In the genomic region with DNA sequence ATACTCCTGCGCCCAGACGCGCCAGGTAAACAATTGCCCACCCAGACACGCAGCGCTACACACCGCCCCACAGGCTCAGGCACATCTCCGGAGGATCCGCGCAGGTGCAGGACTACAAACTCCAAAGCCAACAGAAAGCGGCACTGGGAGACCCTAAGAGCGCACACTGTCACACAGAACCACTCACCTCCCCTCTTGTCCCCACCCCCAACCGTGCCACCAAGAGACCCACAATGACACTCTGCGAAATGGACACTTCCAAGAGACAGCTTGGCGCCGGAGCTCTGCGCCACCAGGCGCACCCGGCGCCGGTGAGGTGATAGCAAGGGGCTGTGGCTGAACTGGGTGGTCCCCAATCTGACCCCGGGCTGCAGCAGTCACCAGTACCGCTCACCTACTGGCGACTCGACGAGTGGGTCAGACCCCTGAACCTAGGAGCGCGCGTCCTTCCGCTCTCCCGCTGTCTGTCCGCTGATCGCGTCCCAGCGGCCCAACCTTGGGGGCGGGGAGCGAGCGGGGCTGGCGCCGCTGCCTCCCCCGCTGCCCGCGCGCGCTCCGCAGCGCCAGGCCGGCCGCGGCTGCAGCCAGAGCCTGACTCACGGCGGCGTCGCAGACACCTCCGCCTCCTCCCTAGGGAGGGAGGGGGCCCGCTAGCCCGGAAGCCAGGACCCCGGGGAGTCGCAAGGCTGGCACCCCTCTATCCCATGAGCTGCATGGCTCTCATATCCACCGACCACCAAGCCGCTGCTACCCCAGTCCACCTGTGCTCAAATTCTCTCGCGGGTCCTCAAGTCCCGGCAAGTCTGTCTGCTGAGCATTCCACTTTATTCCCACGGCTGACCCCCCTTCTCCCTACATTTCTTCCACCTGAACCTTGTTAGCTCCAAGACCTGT, we compare ENCODE assay signal across 8 mouse cellular contexts. TPM values are rescaled to one million over a fixed set of nuclear protein-coding genes. Genes with fewer than 3 reads are reported as not detected.
DNase-seq lines count a peak whose midpoint lies in the region; ATAC-seq and TF ChIP-seq lines count a peak whose summit lies in the region.

No protein-coding gene starts in this region.

- 1% methylated on average over 64 of the region's 64 CpGs for WGBS in heart, embryonic 15.5 days
- 3% methylated on average over 64 of the region's 64 CpGs for WGBS in liver, embryonic 11.5 days
- 2% methylated on average over 62 of the region's 64 CpGs for WGBS in neural tube, embryonic 12.5 days

- peak overlapping the region; percentile 72 for H3ac ChIP-seq in C2C12 (ENCODE audit: control insufficient read depth, insufficient read length, low read depth)

- peak; percentile 44 for ATAC-seq in heart, embryonic 15.5 days (replicated peaks; ENCODE audit: insufficient number of reproducible peaks, insufficient read depth, low FRiP score, low read depth)
- ATAC-seq in liver, embryonic 11.5 days (replicated peaks; ENCODE audit: low FRiP score) = no peak
- ATAC-seq in neural tube, embryonic 12.5 days (ENCODE audit: low FRiP score, low read depth) = no peak

- H3K4me1 ChIP-seq in heart, embryonic 15.5 days (replicated peaks) = peaks cover 39% of the 10 kb centered on the region
- peaks cover 16% of the 10 kb centered on the region for H3K4me1 ChIP-seq in liver, embryonic 11.5 days (replicated peaks; ENCODE audit: control insufficient read depth, insufficient read depth, low read length)
- H3K4me1 ChIP-seq in neural tube, embryonic 12.5 days = 0 out of 2 replicates have a peak, but pooled peaks cover 10% of the 10 kb centered on the region

- no peaks in the 10 kb centered on the region for H3K79me3 ChIP-seq in C2C12 (ENCODE audit: low read depth)

- H3K4me3 ChIP-seq in C2C12 (ENCODE audit: insufficient read depth, poor library complexity, severe bottlenecking) = peak overlapping the region; percentile 11
- peak overlapping the region; percentile 60 for H3K4me3 ChIP-seq in heart, embryonic 15.5 days
- peak overlapping the region; percentile 53 for H3K4me3 ChIP-seq in liver, embryonic 11.5 days (ENCODE audit: low read depth, low read length)
- peak overlapping the region; percentile 30 for H3K4me3 ChIP-seq in neural tube, embryonic 12.5 days

- peaks cover 11% of the 10 kb centered on the region for H3K36me3 ChIP-seq in C2C12 (ENCODE audit: control insufficient read depth, insufficient read depth)
- H3K36me3 ChIP-seq in heart, embryonic 15.5 days = peaks cover 13% of the 10 kb centered on the region
- peaks cover 10% of the 10 kb centered on the region for H3K36me3 ChIP-seq in liver, embryonic 11.5 days (ENCODE audit: control insufficient read depth, insufficient read depth, low read length)
- H3K36me3 ChIP-seq in neural tube, embryonic 12.5 days = peaks cover 23% of the 10 kb centered on the region

- no peak for TF ChIP-seq CTCF in C2C12 (IDR thresholded peaks at IDR 0.05; ENCODE audit: control insufficient read depth, insufficient read depth, insufficient read length)

- no peaks in the 10 kb centered on the region for H3K9me3 ChIP-seq in heart, embryonic 15.5 days (replicated peaks)
- no peaks in the 10 kb centered on the region for H3K9me3 ChIP-seq in liver, embryonic 11.5 days (ENCODE audit: control insufficient read depth, low read length)
- no peaks in the 10 kb centered on the region for H3K9me3 ChIP-seq in neural tube, embryonic 12.5 days

- H3K9ac ChIP-seq in heart, embryonic 15.5 days = peak overlapping the region; percentile 57
- peak overlapping the region; percentile 48 for H3K9ac ChIP-seq in liver, embryonic 11.5 days (ENCODE audit: low read depth, low read length)
- 0 out of 2 replicates have a peak overlapping the region, but pooled peaks have one; percentile 17 for H3K9ac ChIP-seq in neural tube, embryonic 12.5 days

- peak overlapping the region; percentile 97 for H3K4me2 ChIP-seq in heart, embryonic 15.5 days
- peak overlapping the region; percentile 86 for H3K4me2 ChIP-seq in liver, embryonic 11.5 days
- H3K4me2 ChIP-seq in neural tube, embryonic 12.5 days (replicated peaks) = peak overlapping the region; percentile 61

- no peak overlapping the region for H3K27ac ChIP-seq in heart, embryonic 15.5 days
- H3K27ac ChIP-seq in liver, embryonic 11.5 days (ENCODE audit: low read depth, low read length) = no peak overlapping the region
- H3K27ac ChIP-seq in neural tube, embryonic 12.5 days = no peak overlapping the region

- DNase-seq in embryo, embryonic 10 days (ENCODE audit: low spot score) = peak; percentile 13
- no peak for DNase-seq in embryo, embryonic 10.5 days (ENCODE audit: low spot score)
- peak; percentile 64 for DNase-seq in cerebellum, adult 9-10 months
- no peak for DNase-seq in liver, embryonic 11.5 days (ENCODE audit: low spot score)
- DNase-seq in right cerebral cortex, postnatal 10 days (ENCODE audit: low spot score in 2 of 2) = no peak

- no peaks in the 10 kb centered on the region for H3K27me3 ChIP-seq in C2C12 (ENCODE audit: control insufficient read depth, insufficient read depth, insufficient read length)
- peaks cover 19% of the 10 kb centered on the region for H3K27me3 ChIP-seq in heart, embryonic 15.5 days
- peaks cover 40% of the 10 kb centered on the region for H3K27me3 ChIP-seq in liver, embryonic 11.5 days (replicated peaks; ENCODE audit: control insufficient read depth, insufficient read depth, low read length)
- peaks cover 43% of the 10 kb centered on the region for H3K27me3 ChIP-seq in neural tube, embryonic 12.5 days (replicated peaks)

- H3K79me2 ChIP-seq in C2C12 (ENCODE audit: control insufficient read depth, insufficient read depth) = no peaks in the 10 kb centered on the region

TF ChIP-seq in C2C12, 6 proteins besides CTCF, POLR2A, EP300 and RAD21:
- no peak for TF ChIP-seq MAX (IDR thresholded peaks at IDR 0.05)
- no peak for TF ChIP-seq MYOD1 (IDR thresholded peaks at IDR 0.05; ENCODE audit: control insufficient read depth, insufficient read length, low read depth)
- TF ChIP-seq MYOG (IDR thresholded peaks at IDR 0.05; ENCODE audit: control insufficient read depth, extremely low read depth, insufficient read length) = no peak
- no peak for TF ChIP-seq USF1 (IDR thresholded peaks at IDR 0.05; ENCODE audit: low read depth)
- no peak for TF ChIP-seq CEBPB (IDR thresholded peaks at IDR 0.05; ENCODE audit: low read depth)
- TF ChIP-seq FOSL1 (IDR thresholded peaks at IDR 0.05; ENCODE audit: insufficient read depth, low read length, poor library complexity, severe bottlenecking) = no peak

RNA-seq across cellular contexts. Expression of a gene that starts 1.5 kb away (rescaled TPM):
- polyA plus RNA-seq in C2C12 (2012; fragmentation: generic; extraction: Trizol) = 2.0 TPM
- polyA plus RNA-seq in heart, embryonic 15.5 days (2015; fragmentation: Nextera tagmentation; extraction: Ambion mirVana) = 4.7 and 5.5 TPM in 2 replicates
- polyA plus RNA-seq in liver, embryonic 11.5 days (2014; fragmentation: Nextera tagmentation; extraction: Ambion mirVana) = 1.8 and 2.4 TPM in 2 replicates
- polyA plus RNA-seq in neural tube, embryonic 12.5 days (2016; fragmentation: Nextera tagmentation; extraction: Ambion mirVana) = 0.47 and 1.2 TPM in 2 replicates

RNA-seq across cellular contexts. Expression of a gene that starts 10.5 kb away (rescaled TPM):
- not detected for polyA plus RNA-seq in C2C12 (2012; fragmentation: generic; extraction: Trizol)
- 1.2 TPM in 1 of 2 replicates, not detected in the other for polyA plus RNA-seq in heart, embryonic 15.5 days (2015; fragmentation: Nextera tagmentation; extraction: Ambion mirVana)
- not detected in 2 replicates for polyA plus RNA-seq in liver, embryonic 11.5 days (2014; fragmentation: Nextera tagmentation; extraction: Ambion mirVana)
- 0.90 and 1.5 TPM in 2 replicates for polyA plus RNA-seq in neural tube, embryonic 12.5 days (2016; fragmentation: Nextera tagmentation; extraction: Ambion mirVana)

RNA-seq across cellular contexts. Expression of a gene that starts 15.8 kb away (rescaled TPM):
- 384 TPM for polyA plus RNA-seq in C2C12 (2012; fragmentation: generic; extraction: Trizol)
- 389 and 487 TPM in 2 replicates for polyA plus RNA-seq in heart, embryonic 15.5 days (2015; fragmentation: Nextera tagmentation; extraction: Ambion mirVana)
- 316 and 340 TPM in 2 replicates for polyA plus RNA-seq in liver, embryonic 11.5 days (2014; fragmentation: Nextera tagmentation; extraction: Ambion mirVana)
- 200 and 207 TPM in 2 replicates for polyA plus RNA-seq in neural tube, embryonic 12.5 days (2016; fragmentation: Nextera tagmentation; extraction: Ambion mirVana)

Comparison
In these comparisons a context has a peak if more than half of its experiments do, and no peak if none do; other contexts are left out.
1. DNase-seq: peak in embryo, embryonic 10 days (single experiment) and cerebellum, adult 9-10 months (single experiment); none in embryo, embryonic 10.5 days (single experiment), liver, embryonic 11.5 days (single experiment) and right cerebral cortex, postnatal 10 days (0 of 2).
2. Peak in every context shown above with its lines, with median percentiles within 50 percentile points of each other: H3K4me3 ChIP-seq, H3K4me2 ChIP-seq and H3K9ac ChIP-seq.